Mouse (Mus musculus): Measurements from ENCODE around the gene Hook2.

Gene Hook2

DNA sequence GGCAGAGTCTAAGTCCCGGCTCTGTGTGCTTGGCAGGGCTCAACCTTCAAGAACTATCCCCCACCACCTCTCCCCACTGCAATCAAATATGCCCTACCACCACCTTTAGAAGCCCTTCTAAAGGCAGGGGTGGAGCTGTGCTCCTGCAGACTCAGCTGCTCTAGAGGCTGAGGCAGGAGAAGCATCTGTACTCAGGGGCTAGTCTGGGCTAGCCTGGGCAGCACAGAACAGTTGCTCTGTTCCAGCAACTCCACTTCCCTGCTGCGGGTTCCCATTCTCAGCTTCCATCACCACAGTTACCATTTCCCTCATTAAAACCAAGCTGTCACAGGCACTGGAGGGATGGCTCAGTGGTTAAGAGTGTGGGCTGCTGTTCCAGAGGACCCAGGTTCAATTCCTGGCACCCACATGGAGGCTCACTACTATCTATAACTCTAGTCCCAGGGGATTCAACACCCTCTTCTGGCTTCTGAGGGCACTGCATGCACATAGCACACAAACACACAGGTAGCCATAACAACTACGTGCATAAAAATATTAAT is 31.2 kb downstream of the Hook2 start:
- in situ Hi-C loops (cut with MboI; ENCODE audit: low pct_unique_long_range_greater_than_20kb in 1 of 2, low sequenced_read_pairs in 2 of 2, unreplicated experiment in 1 of 2) = no loop called here

DNA sequence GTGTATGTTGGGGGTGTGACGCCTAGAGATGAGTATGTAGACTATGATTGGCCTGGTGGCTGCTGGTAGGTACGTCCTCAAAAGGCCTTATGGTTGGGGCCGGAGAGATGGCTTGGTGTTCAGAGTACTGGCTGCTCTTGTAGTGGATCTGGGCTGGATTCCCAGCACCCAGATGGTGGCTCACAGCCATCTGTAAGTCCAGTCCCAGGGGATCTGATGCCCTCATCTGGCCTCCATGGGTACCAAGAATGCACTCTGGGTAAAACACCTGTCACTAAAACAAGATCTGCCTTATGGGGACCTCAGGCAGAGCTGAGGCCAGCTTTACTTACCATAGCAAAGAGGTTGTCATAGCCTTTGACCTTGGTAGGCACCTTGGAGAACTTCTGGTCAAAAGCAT is 33.4 kb downstream of the Hook2 start:
- in situ Hi-C loops (cut with MboI; ENCODE audit: low pct_unique_long_range_greater_than_20kb in 1 of 2, low sequenced_read_pairs in 2 of 2, unreplicated experiment in 1 of 2) = no loop called here

DNA sequence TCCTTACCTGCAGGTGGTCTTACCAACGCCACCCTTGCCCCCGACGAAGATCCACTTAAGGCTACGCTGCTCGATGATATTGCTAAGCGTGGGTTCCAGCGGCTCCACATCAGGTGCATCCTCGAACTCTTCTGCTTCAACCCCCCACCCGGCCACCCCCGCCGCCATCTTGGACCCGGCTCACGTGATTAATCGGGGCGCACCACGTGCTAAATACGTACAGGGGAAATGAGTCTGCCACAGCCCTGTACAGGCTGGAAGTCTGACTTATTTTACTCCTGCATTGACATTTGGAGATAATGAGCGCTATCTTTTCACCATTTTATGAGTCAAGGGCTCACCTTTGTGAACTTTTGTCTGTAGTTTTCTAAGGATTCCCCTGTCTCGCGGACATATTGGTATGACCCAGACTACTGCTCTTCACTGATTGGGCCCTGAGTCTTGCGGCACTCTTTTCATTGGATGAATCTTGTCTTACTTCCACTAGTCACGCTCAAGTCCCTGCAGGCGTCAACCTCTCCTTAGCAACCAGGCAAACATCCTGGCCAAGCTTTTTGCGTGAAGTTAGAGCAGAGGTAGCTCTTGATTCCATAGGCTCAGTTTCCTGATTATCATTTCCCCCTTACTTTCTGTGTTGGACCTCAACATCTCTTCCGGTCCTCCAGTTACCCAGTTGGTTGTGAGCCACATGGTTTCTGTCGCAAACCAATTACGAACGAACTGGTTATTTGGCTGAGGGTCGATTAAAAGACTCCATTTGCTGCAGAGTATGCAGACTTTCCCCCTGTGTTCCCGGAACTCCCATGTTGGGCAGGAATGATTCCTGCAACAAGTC is 34.9 kb downstream of the Hook2 start, which contains the start of gene Asna1:
Gene Asna1, minus strand, starts transcription at position 184 of the 835 bp plus-strand sequence.
- in situ Hi-C loops (cut with MboI; ENCODE audit: low pct_unique_long_range_greater_than_20kb in 1 of 2, low sequenced_read_pairs in 2 of 2, unreplicated experiment in 1 of 2) = no loop called here

DNA sequence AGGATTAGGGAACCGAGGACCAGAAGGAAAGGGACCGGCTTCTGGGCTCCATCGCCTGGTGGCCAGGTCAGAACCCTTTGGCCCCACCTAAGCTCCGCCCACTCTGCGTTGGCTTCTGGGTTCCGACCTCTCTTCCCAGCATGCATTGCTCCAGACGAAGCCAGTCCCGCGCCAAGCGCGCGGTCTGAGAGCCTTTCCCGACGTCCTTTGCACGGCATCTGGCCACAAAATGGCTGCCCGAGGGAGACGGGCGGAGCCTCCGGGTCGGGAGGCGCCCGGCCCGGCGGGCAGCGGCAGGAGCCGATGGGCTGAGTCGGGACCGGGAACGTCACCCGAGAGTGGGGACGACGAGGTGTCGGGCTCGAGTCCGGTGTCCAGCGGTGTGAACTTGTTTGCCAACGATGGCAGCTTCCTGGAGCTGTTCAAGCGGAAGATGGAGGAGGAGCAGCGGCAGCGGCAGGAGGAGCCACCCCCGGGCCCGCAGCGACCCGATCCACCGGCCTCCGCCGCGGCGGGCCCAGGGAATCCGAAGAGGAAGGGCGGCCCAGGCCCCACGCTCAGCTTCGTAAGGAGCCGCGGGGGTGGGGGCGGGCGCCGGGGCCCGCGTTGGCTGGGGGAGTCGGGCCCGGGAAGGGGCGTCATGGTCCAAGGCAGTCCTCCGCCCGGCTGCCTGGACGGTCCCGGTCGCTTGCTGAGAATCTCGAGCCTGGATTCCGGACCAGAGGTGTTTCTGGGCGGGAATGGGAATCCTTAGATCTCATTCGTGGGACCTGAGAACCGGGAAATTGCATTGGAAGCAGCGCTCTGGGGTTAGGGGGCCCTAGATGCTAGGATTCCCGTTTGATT is 36.5 kb downstream of the Hook2 start, which contains the start of gene Trir:
Gene Trir, plus strand, starts transcription at position 154 of the 846 bp plus-strand sequence.
- in situ Hi-C loops (cut with MboI; ENCODE audit: low pct_unique_long_range_greater_than_20kb in 1 of 2, low sequenced_read_pairs in 2 of 2, unreplicated experiment in 1 of 2) = no loop called here

DNA sequence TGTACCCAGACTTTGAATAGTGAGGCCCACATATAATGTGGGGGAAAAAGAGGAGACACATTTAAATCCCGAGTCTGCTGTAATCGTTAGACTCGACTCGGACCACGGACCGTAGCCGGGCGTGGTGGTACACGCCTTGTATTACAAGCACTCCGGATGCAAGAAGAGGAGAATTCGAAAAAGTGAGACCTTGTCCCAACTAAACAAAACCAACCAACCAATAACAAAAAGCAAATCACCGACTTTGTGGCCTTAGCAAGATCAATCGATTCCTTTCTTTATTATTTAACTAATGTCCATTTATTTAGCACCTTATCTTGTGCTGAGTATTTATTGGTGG is 37.1 kb downstream of the Hook2 start:
- in situ Hi-C loops (cut with MboI; ENCODE audit: low pct_unique_long_range_greater_than_20kb in 1 of 2, low sequenced_read_pairs in 2 of 2, unreplicated experiment in 1 of 2) = no loop called here

DNA sequence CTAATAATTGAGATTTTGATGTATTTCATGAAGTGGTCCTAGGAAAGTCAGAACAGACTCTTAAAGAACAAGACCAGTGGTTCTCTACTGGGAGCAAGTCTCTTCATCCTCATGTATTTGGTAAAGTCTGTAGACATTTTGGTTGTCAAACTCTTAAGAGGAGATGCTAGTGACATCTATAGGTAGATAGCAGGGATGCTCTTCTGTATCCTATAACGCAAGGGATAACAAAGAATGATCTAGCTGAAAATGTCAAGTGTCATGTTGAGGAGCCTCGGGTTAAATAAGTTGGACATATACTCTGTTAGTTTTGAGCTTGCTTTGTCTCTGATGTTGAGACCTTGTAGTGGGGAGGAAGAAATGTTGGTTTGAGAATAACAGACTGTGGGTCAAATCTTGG is 37.5 kb downstream of the Hook2 start:
- in situ Hi-C loops (cut with MboI; ENCODE audit: low pct_unique_long_range_greater_than_20kb in 1 of 2, low sequenced_read_pairs in 2 of 2, unreplicated experiment in 1 of 2) = no loop called here

DNA sequence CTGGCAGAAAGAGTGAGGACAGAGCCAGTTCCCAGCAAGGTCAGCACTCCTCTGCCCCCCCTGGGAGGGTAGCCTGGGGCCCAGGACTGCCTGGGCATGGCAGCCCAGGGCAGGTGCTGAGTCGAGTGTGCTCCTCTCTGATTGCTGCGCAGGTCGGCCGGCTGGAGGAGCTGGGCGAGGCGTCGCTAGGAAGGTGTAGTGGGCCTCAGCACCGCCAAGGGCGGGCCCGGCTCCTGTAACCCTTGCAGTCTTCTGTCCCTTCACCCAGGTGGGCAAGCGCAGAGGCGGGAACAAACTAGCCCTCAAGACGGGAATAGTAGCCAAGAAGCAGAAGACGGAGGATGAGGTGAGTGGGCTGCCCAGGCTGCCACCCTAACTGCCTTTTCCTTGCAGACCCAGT is 38.9 kb downstream of the Hook2 start:
- in situ Hi-C loops (cut with MboI; ENCODE audit: low pct_unique_long_range_greater_than_20kb in 1 of 2, low sequenced_read_pairs in 2 of 2, unreplicated experiment in 1 of 2) = no loop called here

DNA sequence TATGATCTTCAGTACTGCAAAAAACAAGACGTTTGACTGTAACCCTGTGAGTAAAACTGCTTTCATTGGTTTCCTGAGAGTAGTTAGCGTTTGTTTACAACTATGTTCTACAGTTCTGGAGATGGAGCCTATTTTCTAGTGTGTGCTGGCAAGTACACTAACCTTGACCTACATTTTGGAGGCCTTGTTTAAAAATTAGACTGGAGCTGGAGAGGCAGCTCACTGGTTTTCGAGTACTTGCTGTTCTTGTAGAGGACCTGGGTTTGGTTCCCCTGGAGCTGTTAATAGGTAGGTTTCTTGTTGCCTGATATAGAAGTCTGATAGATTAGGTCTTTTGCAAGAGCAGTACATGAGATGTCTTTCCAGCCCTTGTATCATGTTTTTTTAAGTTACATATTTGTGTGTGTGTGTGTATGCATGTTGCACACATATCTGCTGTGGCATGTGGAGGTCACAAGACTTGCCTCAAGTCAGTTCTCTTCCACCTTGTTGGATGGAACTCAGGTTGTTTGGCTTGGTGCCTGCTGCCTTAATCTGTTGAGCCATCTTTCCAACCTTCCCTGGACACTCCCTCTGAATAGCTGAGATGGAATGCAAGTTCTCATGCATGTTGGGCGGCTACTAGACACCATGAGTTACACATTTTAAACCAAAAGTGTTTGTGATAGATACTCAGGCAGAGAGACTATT is 42.4 kb downstream of the Hook2 start:
- in situ Hi-C loops (cut with MboI; ENCODE audit: low pct_unique_long_range_greater_than_20kb in 1 of 2, low sequenced_read_pairs in 2 of 2, unreplicated experiment in 1 of 2) = no loop called here

DNA sequence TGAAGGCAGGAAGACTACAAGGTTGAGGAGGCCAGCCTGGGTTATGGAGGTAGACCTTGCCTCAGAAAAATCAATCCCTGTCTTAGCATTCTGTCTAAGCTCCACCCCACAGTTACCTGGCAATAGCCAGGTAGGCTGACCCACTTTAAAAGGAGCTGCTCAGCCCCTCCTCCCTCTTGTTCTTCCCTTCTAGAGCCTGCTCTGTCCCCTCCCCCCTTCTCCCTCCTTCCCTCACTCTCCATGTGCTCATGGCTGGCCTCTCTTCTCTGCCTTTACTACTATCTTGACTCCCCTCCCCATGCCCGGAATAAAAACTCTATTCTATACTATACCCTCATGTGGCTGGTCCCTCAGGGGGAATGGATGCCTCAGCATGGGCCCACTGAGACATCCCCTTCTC is 43.5 kb downstream of the Hook2 start:
- in situ Hi-C loops (cut with MboI; ENCODE audit: low pct_unique_long_range_greater_than_20kb in 1 of 2, low sequenced_read_pairs in 2 of 2, unreplicated experiment in 1 of 2) = no loop called here

DNA sequence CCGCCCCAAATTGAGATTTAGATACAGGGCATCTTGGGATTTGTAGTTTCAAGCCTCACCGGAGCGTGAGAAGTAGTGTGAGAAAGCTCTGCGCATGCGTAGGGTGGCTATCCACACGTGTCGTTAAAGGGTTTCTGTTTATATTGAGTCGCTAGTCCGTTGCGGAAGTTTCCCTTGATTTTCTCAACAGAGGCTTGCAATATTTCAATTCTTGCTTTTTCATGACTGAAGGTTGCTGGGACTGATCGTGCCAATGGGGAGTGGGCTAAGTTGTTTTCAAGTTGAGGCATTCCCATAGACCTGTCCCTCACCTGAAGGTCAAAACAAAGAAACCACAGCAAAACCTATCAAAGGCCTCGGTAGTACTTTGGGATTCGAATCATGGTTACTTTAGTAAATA is 44.4 kb downstream of the Hook2 start:
- in situ Hi-C loops (cut with MboI; ENCODE audit: low pct_unique_long_range_greater_than_20kb in 1 of 2, low sequenced_read_pairs in 2 of 2, unreplicated experiment in 1 of 2) = no loop called here

DNA sequence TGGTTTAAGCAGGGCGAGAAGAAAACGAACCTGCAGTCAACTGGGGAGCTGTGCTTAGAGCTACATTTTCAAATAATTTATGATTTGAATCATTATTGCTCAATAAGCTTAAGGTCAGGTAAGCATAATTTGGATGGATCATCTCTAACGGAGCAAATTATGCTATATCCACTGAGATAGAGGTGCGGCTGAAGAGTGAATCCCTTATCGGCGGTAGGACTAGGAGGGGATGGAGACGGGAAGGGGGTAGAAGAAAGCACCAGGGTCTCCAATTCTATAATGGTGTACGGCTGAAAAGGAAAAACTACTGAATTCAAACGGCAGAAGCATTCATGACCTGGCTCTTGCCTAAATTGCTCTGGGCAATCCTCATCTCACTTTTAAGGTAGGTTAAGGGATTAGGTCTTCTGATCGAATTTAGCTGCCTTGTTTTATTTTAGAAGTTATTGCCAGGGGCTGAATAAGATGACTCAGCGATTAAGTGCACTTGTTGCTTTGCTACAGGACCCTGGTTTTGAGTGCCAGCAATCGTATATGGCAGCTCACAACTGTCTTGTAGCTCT is 44.8 kb downstream of the Hook2 start:
- in situ Hi-C loops (cut with MboI; ENCODE audit: low pct_unique_long_range_greater_than_20kb in 1 of 2, low sequenced_read_pairs in 2 of 2, unreplicated experiment in 1 of 2) = no loop called here

DNA sequence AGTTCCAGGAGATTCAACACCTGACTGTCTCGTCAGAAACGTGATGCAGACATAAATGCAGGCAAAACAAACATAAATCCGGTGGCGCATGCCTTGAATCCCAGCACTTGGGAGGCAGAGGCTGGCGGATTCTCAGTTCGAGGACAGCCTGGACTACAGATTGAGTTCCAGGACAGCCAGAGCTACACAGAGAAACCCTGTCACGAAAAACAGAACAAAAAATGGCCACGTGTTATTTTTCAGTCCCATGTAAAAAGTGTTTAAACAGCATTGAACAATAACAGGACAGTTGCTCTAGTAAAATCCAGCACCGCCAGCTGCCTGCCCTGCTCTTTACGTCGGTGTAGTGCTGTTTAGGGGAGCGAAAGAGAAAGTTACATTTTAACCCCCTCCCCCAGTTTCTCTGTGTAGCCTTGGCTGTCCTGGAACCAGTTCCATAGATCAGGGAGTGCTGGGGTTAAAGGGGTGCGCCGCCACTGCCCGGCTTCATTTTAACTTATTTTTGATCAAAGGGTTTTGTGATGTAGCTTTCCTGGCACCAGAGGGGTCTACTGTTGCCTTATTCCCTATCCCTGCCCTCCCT is 45.4 kb downstream of the Hook2 start:
- in situ Hi-C loops (cut with MboI; ENCODE audit: low pct_unique_long_range_greater_than_20kb in 1 of 2, low sequenced_read_pairs in 2 of 2, unreplicated experiment in 1 of 2) = no loop called here

DNA sequence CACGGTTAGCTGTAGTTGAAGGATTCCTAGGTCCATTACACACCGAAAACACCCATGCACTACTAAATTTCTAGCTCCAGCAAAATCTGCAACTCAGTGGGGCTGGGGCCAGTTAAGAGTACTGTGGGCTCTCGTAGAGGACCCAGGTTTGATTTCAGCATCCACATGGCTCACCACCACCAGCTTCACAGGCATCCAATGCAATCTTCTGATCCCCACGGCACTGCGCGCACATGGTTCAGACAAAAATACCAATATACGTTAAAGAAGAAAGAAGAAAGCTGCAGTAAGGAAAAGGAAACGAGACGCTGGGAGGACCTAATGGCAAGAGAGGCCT is 45.9 kb downstream of the Hook2 start:
- in situ Hi-C loops (cut with MboI; ENCODE audit: low pct_unique_long_range_greater_than_20kb in 1 of 2, low sequenced_read_pairs in 2 of 2, unreplicated experiment in 1 of 2) = no loop called here

DNA sequence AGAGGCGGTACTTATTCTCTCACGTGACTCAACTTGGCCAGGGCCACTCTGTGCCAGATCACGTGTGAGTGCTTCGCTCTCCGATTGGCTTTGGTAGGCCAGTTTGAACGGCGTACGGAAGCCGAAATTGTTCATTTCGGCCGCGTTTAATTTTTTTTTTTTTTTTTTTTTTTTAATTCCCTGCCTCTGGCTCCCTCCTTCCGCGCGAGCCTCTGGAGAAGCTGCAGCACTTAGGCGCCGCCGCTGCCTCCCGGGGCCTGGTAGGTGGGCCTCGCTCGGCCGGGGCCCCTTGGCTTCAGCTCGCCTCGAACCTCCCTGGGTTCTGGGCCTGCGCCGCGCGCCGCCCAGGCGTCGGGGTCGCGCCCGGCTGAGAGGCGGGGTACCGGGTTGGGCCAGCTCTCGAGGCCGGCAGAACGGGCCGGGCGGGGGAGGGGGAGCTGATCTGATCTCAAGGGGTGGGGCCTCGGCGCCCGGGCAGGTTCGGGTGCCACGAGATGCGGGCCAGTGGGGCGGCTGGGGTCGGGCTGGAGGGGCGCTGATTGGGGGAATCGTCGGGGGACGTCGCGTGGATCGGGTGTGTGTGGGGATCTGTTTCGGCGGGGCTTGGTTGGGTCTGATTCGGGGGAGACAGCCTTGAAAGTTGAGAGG is 46.4 kb downstream of the Hook2 start, which contains the start of gene Tnpo2:
Gene Tnpo2, plus strand, starts transcription at position 198 of the 648 bp plus-strand sequence.
- in situ Hi-C loops (cut with MboI; ENCODE audit: low pct_unique_long_range_greater_than_20kb in 1 of 2, low sequenced_read_pairs in 2 of 2, unreplicated experiment in 1 of 2) = no loop called here

DNA sequence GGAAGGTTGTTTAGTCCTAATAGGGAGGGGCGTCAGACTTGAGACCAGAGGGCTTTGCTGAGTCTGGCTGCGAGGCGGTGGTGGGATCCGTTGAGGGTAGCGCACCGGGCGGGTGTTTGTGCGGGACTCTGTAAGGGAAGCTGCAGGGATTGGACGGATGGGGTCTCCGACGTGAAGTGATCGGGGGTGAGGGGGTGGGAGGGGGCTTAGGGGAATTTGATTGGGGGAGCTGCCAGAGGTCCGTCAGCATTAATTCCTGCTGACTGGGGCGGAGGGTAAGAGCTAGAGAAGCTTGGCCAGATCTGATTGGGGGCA is 46.9 kb downstream of the Hook2 start:
- in situ Hi-C loops (cut with MboI; ENCODE audit: low pct_unique_long_range_greater_than_20kb in 1 of 2, low sequenced_read_pairs in 2 of 2, unreplicated experiment in 1 of 2) = no loop called here

DNA sequence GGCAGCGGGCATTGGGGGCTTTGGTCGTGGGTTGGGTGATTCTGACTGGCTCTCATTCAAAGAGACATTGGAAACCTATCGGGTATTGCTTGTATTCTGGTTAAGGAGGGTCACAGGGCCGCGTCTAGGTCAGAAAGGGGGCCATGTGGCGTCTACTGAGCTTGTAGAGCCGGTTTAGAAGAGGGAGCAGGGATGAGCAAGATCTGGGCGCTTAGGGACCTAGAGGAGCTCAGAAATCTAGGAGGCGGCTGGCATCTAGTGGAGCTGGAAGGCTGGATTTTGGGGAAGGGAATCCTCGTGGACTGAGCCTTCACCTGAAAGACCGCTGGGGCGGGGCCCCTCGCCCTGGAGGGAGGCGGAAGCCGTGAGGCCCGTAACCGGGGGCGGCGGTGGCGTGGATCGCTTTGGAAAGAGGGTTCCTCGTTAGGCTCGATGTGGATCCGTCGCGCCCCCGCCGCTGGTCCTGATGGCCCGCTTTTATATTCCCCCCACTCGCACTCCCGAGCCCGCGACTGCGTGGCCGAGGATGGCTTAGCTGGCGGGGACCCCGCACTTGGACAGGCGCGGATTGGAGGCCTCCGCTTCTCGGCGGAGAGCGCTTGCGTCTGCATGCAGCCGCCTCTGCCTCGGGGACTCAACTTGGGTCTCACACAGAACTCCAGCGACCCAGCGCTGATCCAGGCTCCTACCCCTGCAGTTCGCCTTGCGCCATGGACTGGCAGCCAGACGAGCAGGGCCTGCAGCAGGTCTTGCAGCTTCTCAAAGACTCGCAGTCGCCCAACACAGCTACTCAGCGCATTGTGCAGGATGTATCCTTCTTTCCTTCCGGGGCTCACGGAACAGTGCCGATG is 47.5 kb downstream of the Hook2 start:
- in situ Hi-C loops (cut with MboI; ENCODE audit: low pct_unique_long_range_greater_than_20kb in 1 of 2, low sequenced_read_pairs in 2 of 2, unreplicated experiment in 1 of 2) = no loop called here

DNA sequence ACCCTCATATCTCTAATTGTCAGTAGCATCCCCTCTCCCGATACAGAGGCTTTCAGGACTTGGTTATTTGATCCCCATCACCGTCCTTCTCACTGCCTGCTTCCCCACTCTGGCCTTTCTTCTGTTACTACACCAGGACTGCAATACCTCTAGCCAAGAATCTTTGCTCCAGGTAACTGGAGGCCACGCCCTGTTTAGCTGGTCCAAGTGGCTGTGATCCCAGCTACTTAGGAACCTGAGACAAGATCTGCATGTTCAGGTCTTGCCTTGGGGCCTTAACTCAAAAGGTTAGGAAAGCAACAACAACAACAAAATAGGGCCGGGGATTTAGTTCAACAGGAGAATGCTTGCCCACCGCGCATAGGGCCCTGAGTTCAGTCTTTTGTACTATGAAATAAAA is 53.2 kb downstream of the Hook2 start:
- in situ Hi-C loops (cut with MboI; ENCODE audit: low pct_unique_long_range_greater_than_20kb in 1 of 2, low sequenced_read_pairs in 2 of 2, unreplicated experiment in 1 of 2) = no loop called here

All from mouse embryonic stem cell (cell line).